Mouse (Mus musculus) liver, adult 2 months (tissue): Measurements from ENCODE around the gene Frmd6.

Source experiments
- CTCF ChIP-seq: fragments of 200-500 bp; IDR thresholded peaks from 2 replicates; pipeline ENCODE4 v1.5.1; 2011; ENCODE audit warnings: low read depth, low read length, control low read depth
- POLR2A ChIP-seq: fragments of 200-500 bp; IDR thresholded peaks from 2 replicates; pipeline ENCODE4 v1.6.1; 2011; ENCODE audit warnings: low read length, control low read depth; ENCODE audit not compliant: insufficient read depth; ENCODE audit errors: extremely low read depth

GRCm38 (mm10) chr12:70929781-70930180 is 104.5 kb downstream of the Frmd6 start:
- no peak for TF ChIP-seq POLR2A
- TF ChIP-seq CTCF, result no peak
